Mouse (Mus musculus) CH12.LX (cell line): Measurements from ENCODE around the gene Olfr1450.

ENCODE experiments used
- CHD2 ChIP-seq: IDR thresholded peaks from 2 replicates; pipeline ENCODE4 v1.6.1; 2011; ENCODE audit warnings: low read length, improper control_type of control experiment
- CTCF ChIP-seq, 2 experiments: IDR thresholded peaks in 1 of 2; conservative IDR thresholded peaks in 1 of 2; 2 replicates each; pipeline ENCODE4 v1.5.1; 2011 to 2012; ENCODE audit warnings: low read depth in 2 of 2, low read length in 2 of 2, improper control_type of control experiment in 1 of 2, inconsistent platforms in 1 of 2, mild to moderate bottlenecking in 1 of 2, moderate library complexity in 1 of 2
- POLR2AphosphoS2 ChIP-seq: IDR thresholded peaks from 2 replicates; pipeline ENCODE4 v1.6.1; 2011; ENCODE audit warnings: low read depth, low read length, improper control_type of control experiment
- ZC3H11A ChIP-seq: IDR thresholded peaks from 2 replicates; pipeline ENCODE4 v1.6.1; 2012; ENCODE audit warnings: low read depth, mild to moderate bottlenecking, inconsistent platforms, low read length, improper control_type of control experiment

GRCm38 (mm10) chr19:12924319-12924718 is 25.7 kb upstream of the Olfr1450 start, which contains the start of gene Olfr1448:
- TF ChIP-seq CTCF (conservative IDR thresholded peaks at IDR 0.05 in 1 of 2, IDR thresholded peaks at IDR 0.05 in 1 of 2; ENCODE audit: low read depth in 2 of 2, low read length in 2 of 2) (no peak), POLR2AphosphoS2 (no peak), CHD2 (no peak), ZC3H11A (no peak)
